ENCODE assay signal across 28 mouse cellular contexts in the genomic region with DNA sequence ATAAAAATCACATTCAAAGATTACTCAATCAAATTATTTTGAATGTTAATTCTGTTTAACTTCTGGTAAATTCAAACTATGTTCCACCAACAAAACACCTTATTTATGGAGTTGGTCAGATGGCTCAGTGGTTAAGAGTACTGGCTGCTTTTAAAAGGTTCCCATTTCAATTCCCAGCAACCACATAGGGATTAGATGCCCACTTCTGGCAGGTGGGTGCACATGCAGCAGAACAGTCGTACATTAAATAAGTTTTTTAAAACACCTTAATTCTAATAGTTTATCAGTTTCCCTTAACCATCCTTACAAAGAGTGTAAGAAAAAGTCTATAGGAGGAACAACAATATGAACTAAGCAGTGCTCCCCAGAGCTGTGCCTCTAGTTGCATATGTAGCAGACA. TPM values are rescaled to one million over a fixed set of nuclear protein-coding genes. Genes with fewer than 3 reads are reported as not detected.
DNase-seq lines count a peak whose midpoint lies in the region; ATAC-seq and TF ChIP-seq lines count a peak whose summit lies in the region.
"Had no signal": no experiment of that assay in that cellular context is flagged by ENCODE, and none has a peak within 500 bp of the region (broad histone marks: within the 10 kb centered on the region; RNA-seq: fewer than 3 reads in every experiment).

No protein-coding gene starts in this region.

- intact Hi-C loops in gastrocnemius, adult 2 months (cut with DNase I) = no loop called here

- no peaks in the 10 kb centered on the region; the same call in 1 of the 2 replicates for H3K9me3 ChIP-seq in kidney, embryonic 14.5 days (ENCODE audit: control insufficient read depth, low read length)
- H3K9me3 ChIP-seq: embryonic facial prominence, embryonic 15.5 days; forebrain, embryonic 12.5 days; G1E had no signal

- no peak for TF ChIP-seq POLR2A in kidney, adult 2 months (IDR thresholded peaks at IDR 0.05; ENCODE audit: low read depth, low read length)

- no peak for DNase-seq in gastrocnemius, adult 2 months
- DNase-seq in gastrocnemius, postnatal 25 days = no peak
- peak; percentile 3 for DNase-seq in kidney, adult 2 months
- DNase-seq in layer of hippocampus, adult 2 months (ENCODE audit: low spot score in 2 of 2) = no peak
- DNase-seq in layer of hippocampus, postnatal 36 days = no peak
- peak; percentile 9 for DNase-seq in lung, postnatal 10 days
- no peak for DNase-seq in lung, postnatal 14 days
- DNase-seq: adrenal gland, adult 2 months; adrenal gland, postnatal 10 days; adrenal gland, postnatal 25 days; B cell, adult 2 months; cerebellum, adult 11 months; cerebellum, adult 18-20 months; cerebellum, adult 8-10 months; cerebellum, adult 9-11 months; cerebellum, postnatal 14 days; cerebellum, postnatal 36 days; embryo, embryonic 11 days had no signal

- no peak overlapping the region for H3K27ac ChIP-seq in gastrocnemius, adult 2 months
- H3K27ac ChIP-seq in kidney, adult 2 months (ENCODE audit: insufficient read depth, low read depth, low read length) = no peak overlapping the region
- H3K27ac ChIP-seq in kidney, embryonic 14.5 days (ENCODE audit: low read depth, low read length) = no peak overlapping the region
- H3K27ac ChIP-seq in layer of hippocampus, adult 2 months = no peak overlapping the region
- H3K27ac ChIP-seq: embryonic facial prominence, embryonic 13.5 days; embryonic facial prominence, embryonic 15.5 days; forebrain, embryonic 10.5 days; forebrain, embryonic 12.5 days had no signal

- no peak for ATAC-seq in kidney, embryonic 14.5 days (ENCODE audit: low FRiP score, low TSS enrichment)
- ATAC-seq: CD4-positive, CD25-positive, alpha-beta regulatory T cell, adult 4 months; forebrain, embryonic 14.5 days had no signal

- peak; percentile 46 for TF ChIP-seq CTCF in gastrocnemius, adult 2 months (IDR thresholded peaks at IDR 0.05)
- TF ChIP-seq CTCF in kidney, adult 2 months (conservative IDR thresholded peaks at IDR 0.05; ENCODE audit: insufficient read depth, insufficient read length, low read depth, low read length) = no peak
- peak; percentile 74 for TF ChIP-seq CTCF in layer of hippocampus, adult 2 months (conservative IDR thresholded peaks at IDR 0.05)

- no peaks in the 10 kb centered on the region for H3K27me3 ChIP-seq in kidney, adult 2 months (replicated peaks; ENCODE audit: control insufficient read depth, insufficient read depth, low read length)
- H3K27me3 ChIP-seq in kidney, embryonic 14.5 days (ENCODE audit: control insufficient read depth, insufficient read depth, low read length) = no peaks in the 10 kb centered on the region
- H3K27me3 ChIP-seq: CH12.LX; embryonic facial prominence, embryonic 13.5 days; embryonic facial prominence, embryonic 15.5 days; forebrain, embryonic 12.5 days had no signal

- peaks cover 3% of the 10 kb centered on the region; the same call in 1 of the 2 replicates for H3K36me3 ChIP-seq in kidney, adult 2 months (ENCODE audit: control insufficient read depth, insufficient read depth, low read length)
- H3K36me3 ChIP-seq in kidney, embryonic 14.5 days (ENCODE audit: control insufficient read depth, insufficient read depth, low read length) = peaks cover 61% of the 10 kb centered on the region

- no peak overlapping the region for H3K4me3 ChIP-seq in gastrocnemius, adult 2 months
- no peak overlapping the region for H3K4me3 ChIP-seq in kidney, adult 2 months (ENCODE audit: insufficient read depth, low read depth, low read length)
- H3K4me3 ChIP-seq in kidney, embryonic 14.5 days (ENCODE audit: low read length) = no peak overlapping the region
- H3K4me3 ChIP-seq in layer of hippocampus, adult 2 months = no peak overlapping the region
- H3K4me3 ChIP-seq: embryonic facial prominence, embryonic 13.5 days; embryonic facial prominence, embryonic 15.5 days; erythroblast, embryonic 14.5 days; forebrain, embryonic 10.5 days; forebrain, embryonic 12.5 days had no signal

- WGBS in kidney, adult 2 months = 85% methylated on average over 1 of the region's 1 CpGs
- 93% methylated on average over 1 of the region's 1 CpGs for WGBS in kidney, embryonic 14.5 days

- H3K4me1 ChIP-seq in kidney, adult 2 months (ENCODE audit: control insufficient read depth, insufficient read depth, low read length) = no peaks in the 10 kb centered on the region
- H3K4me1 ChIP-seq in kidney, embryonic 14.5 days (ENCODE audit: control insufficient read depth, insufficient read depth, low read length) = no peaks in the 10 kb centered on the region
- H3K4me1 ChIP-seq: embryonic facial prominence, embryonic 13.5 days; embryonic facial prominence, embryonic 15.5 days; forebrain, embryonic 10.5 days; forebrain, embryonic 12.5 days had no signal

- no peak overlapping the region for H3K9ac ChIP-seq in kidney, embryonic 14.5 days (ENCODE audit: low read depth, low read length)
- H3K9ac ChIP-seq: embryonic facial prominence, embryonic 13.5 days; embryonic facial prominence, embryonic 15.5 days; forebrain, embryonic 12.5 days had no signal

- no peak overlapping the region for H3K4me2 ChIP-seq in kidney, embryonic 14.5 days (replicated peaks; ENCODE audit: low read depth, low read length)
- H3K4me2 ChIP-seq: embryonic facial prominence, embryonic 13.5 days; embryonic facial prominence, embryonic 15.5 days; forebrain, embryonic 12.5 days had no signal

RNA-seq across cellular contexts. Expression of a gene that starts 24.8 kb away (rescaled TPM):
- 10 to 100 TPM; 28.6 to 38.4 TPM for total RNA-seq in gastrocnemius, adult 2 months (2021)
- 10 to 100 TPM; 25.2 to 25.3 TPM for total RNA-seq in gastrocnemius, postnatal 25 days (2021)
- 3.9 and 4.5 TPM in 2 replicates for polyA plus RNA-seq in kidney, adult 2 months (2012; rRNA removed)
- 60.3 and 113 TPM in 2 replicates for polyA plus RNA-seq in kidney, embryonic 14.5 days (2014; fragmentation: Nextera tagmentation; extraction: Ambion mirVana)
- 10 to 100 TPM; 58.5 to 59.3 TPM for total RNA-seq in layer of hippocampus, adult 2 months (2021)
- 10 to 100 TPM; 62.9 to 64.6 TPM for total RNA-seq in layer of hippocampus, postnatal 36 days (2021)

Comparison
In these comparisons a context has a peak if more than half of its experiments do, and no peak if none do; other contexts are left out.
1. DNase-seq: peak in kidney, adult 2 months (single experiment) and lung, postnatal 10 days (single experiment); none in gastrocnemius, adult 2 months (single experiment), gastrocnemius, postnatal 25 days (single experiment), layer of hippocampus, adult 2 months (0 of 2), layer of hippocampus, postnatal 36 days (0 of 2) and lung, postnatal 14 days (single experiment).